Mouse (Mus musculus) olfactory bulb, adult 2 months (tissue): ENCODE measurements around the gene Ulk4.

Source experiments
- CTCF ChIP-seq: fragments of 200-500 bp; IDR thresholded peaks from 2 replicates; pipeline ENCODE4 v1.5.1; 2012; ENCODE audit warnings: low read depth, mild to moderate bottlenecking, low read length, moderate library complexity; ENCODE audit not compliant: insufficient read depth
- POLR2A ChIP-seq: fragments of 200-500 bp; IDR thresholded peaks from 2 replicates; pipeline ENCODE4 v1.6.1; 2012; ENCODE audit warnings: mild to moderate bottlenecking, low read depth, low read length, moderate library complexity; ENCODE audit not compliant: insufficient read depth

DNA sequence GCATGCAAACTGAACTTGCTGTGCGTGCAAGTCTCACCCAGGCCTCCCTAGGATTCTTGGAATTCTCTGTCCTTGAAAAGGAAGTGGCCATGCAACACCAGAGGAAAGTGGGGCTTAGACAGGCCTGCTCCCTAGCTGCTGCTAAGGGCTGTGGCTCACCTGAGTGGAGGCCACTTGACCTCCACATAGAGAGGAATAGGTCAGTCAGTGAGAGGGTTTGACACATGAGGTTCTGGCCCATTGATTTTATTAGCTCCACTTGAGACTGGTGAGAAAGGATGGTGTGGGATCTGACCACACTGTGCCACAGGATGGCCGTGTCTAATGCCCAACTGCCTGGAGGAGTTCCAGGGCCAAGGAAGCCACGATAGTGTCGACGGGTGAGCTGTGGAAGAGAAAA lies 312.8 kb downstream of the Ulk4 start:
- TF ChIP-seq CTCF: no peak
- no peak for TF ChIP-seq POLR2A
